Mouse (Mus musculus) cortical plate, adult 2 months (tissue): ENCODE measurements around the gene Zmym2.

Experiments used
- CTCF ChIP-seq: fragments of 200-500 bp; IDR thresholded peaks from 2 replicates; pipeline ENCODE4 v1.5.1; 2011; ENCODE audit warnings: mild to moderate bottlenecking, control low read depth, low read length; ENCODE audit not compliant: insufficient read depth; ENCODE audit errors: extremely low read depth
- POLR2A ChIP-seq: fragments of 200-500 bp; IDR thresholded peaks from 2 replicates; pipeline ENCODE4 v1.6.1; 2011; ENCODE audit warnings: mild to moderate bottlenecking, low read length, control low read depth; ENCODE audit not compliant: insufficient read depth; ENCODE audit errors: extremely low read depth

DNA sequence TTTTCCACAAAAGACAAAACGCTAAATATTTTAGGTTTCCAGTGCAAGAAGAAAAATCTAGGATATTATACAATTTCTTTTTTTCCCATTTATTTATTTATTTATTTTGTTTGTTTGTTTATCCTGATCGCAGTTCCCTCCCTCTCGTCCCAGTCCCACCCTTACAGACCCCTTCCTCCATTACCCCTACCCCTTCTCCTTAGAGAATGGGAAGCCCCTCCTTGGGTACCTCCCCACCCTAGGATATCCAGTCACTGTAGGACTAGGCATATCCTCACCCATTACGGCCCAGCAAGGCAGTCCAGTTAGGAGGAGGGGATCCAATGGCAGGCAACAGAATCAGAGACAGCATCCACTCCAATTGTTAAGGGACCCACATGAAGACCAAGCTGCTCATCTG is 66.5 kb downstream of the Zmym2 start:
- TF ChIP-seq POLR2A (no peak), CTCF (no peak)
